Mouse (Mus musculus) forebrain, postnatal 0 days (tissue): Measurements from ENCODE around the gene Zfp235. TPM values are rescaled to one million over a fixed set of nuclear protein-coding genes. Genes with fewer than 3 reads are reported as not detected.

Experiments
- ATAC-seq: fragments of 200-750 bp; cut with Nextera tagmentation; 2 replicates; pipeline ENCODE4 v1.8.0; 2017; ENCODE audit warnings: mild to moderate bottlenecking, moderate library complexity
- DNase-seq: peaks from one replicate; pipeline ENCODE4 v3.0.0-alpha.2; 2015
- H3K27ac ChIP-seq: fragments of 300-500 bp; sonication (generic); 2 replicates; pipeline ENCODE4 v1.5.1; 2014; ENCODE audit warnings: low read depth, mild to moderate bottlenecking, antibody characterized with exemption, low read length, moderate library complexity, mixed read lengths
- H3K27me3 ChIP-seq: fragments of 300-500 bp; sonication (generic); 2 replicates; pipeline ENCODE4 v1.6.1; 2014; ENCODE audit warnings: mild to moderate bottlenecking, low read length, mixed read lengths; ENCODE audit not compliant: insufficient read depth
- H3K36me3 ChIP-seq: fragments of 300-500 bp; sonication (generic); 2 replicates; pipeline ENCODE4 v1.6.1; 2014; ENCODE audit warnings: mild to moderate bottlenecking, moderate library complexity; ENCODE audit not compliant: insufficient read depth
- H3K4me1 ChIP-seq: fragments of 300-500 bp; sonication (generic); 2 replicates; pipeline ENCODE4 v1.6.1; 2014; ENCODE audit warnings: antibody characterized with exemption; ENCODE audit not compliant: insufficient read depth
- H3K4me2 ChIP-seq: fragments of 300-500 bp; sonication (generic); 2 replicates; pipeline ENCODE4 v1.6.1; 2014; ENCODE audit warnings: low read depth, mild to moderate bottlenecking, moderate library complexity
- H3K4me3 ChIP-seq: fragments of 300-500 bp; sonication (generic); 2 replicates; pipeline ENCODE4 v1.5.1; 2014; ENCODE audit warnings: low read depth, low read length, mixed read lengths
- H3K9ac ChIP-seq: fragments of 300-500 bp; sonication (generic); 2 replicates; pipeline ENCODE4 v1.6.1; 2014; ENCODE audit warnings: mild to moderate bottlenecking
- H3K9me3 ChIP-seq: fragments of 300-500 bp; sonication (generic); 2 replicates; pipeline ENCODE4 v1.6.1; 2016; ENCODE audit warnings: low read length
- CTCF ChIP-seq: sonication (generic); IDR thresholded peaks from 2 replicates; pipeline ENCODE4 v1.5.1; 2016; ENCODE audit warnings: antibody characterized with exemption, control low read depth, low read depth
- WGBS: fragments of 180-500 bp; shearing (Covaris S2); extraction: QIAGEN DNeasy Blood & Tissue Kit; methylation state at CpG from one replicate; pipeline ENCODE4 v1.1.7; 2014; 5-methylcytosine and 5-hydroxymethylcytosine counted together
- polyA plus RNA-seq: library from polyadenylated mRNA; unstranded; fragments of >200 nt; fragmentation: Nextera tagmentation; extraction: Ambion mirVana; gene quantifications from 2 replicates; pipeline ENCODE4 v1.2.1, GENCODE M21; 2015
- total RNA-seq: library from RNA; depleted of rRNA; stranded (reverse); fragments of >200 nt; gene quantifications from 2 replicates; pipeline ENCODE4 v1.2.3, GENCODE M21; 2014; rRNA removed

Zfp235 gene
- 26.3 and 31.2 TPM in 2 replicates for total RNA-seq
- 19.1 and 20.4 TPM in 2 replicates for polyA plus RNA-seq

DNA sequence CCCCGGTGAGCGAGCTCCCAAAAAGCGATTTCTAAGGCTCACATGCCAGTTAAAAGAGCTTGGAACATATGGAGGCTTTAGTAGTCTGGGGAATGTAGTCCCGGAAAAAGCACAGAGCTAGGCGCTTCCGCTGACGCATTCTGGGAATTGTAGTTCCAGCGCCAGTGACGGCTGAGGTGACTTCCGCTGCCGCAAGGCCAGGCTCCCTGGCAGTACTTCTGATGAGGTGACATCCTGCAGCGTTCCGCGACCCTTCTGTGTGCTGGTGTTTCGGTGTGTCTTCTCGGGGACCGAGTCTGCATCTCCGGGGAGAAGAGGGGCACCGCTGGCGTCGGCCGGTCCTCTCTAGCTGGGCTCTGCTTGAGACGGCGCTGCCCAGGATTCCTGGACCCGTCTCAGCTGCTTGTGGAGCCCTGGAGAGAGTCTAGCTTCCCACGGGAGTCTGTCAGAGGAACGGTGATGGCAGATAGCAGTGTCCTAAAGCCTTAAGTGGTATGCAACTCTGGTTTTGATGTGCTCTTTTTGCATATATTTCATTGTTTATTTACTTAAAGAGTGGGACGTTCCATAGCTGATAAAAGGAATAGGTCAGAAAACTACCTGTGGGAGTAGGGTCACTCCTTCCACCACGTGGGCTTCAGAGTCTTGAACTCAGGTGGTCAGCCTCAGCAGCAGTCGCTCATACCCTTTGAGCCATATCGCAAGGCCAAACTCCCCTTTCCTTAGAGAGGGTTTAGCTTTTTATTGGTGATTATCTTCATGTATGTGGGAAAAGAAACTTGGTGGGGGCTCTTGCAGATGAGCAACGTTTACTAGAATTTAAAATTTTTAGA is at the start of gene Zfp235:
Gene Zfp235 (plus strand): TSS at position 174 of the 833 bp plus-strand sequence.
- peak within 1 kb of the TSS; percentile 81 for H3K4me2 ChIP-seq
- no peaks in the 10 kb centered on the region for H3K9me3 ChIP-seq
- H3K36me3 ChIP-seq, result peaks cover 14% of the 10 kb centered on the region
- peak within 1 kb of the TSS; percentile 81 for H3K4me3 ChIP-seq
- no peak; the same call in 1 of the 2 replicates for TF ChIP-seq CTCF
- no peaks in the 10 kb centered on the region for H3K27me3 ChIP-seq
- H3K4me1 ChIP-seq, result peaks cover 9% of the 10 kb centered on the region
- DNase-seq (peak; percentile 94), ATAC-seq (peak; percentile 98)
- peak within 1 kb of the TSS; percentile 77 for H3K9ac ChIP-seq
- H3K27ac ChIP-seq, result peak within 1 kb of the TSS; percentile 81
- WGBS, result 4% methylated on average over 32 of the region's 32 CpGs

GRCm38 (mm10) chr7:24086871-24087270 is 47.1 kb upstream of the Zfp235 start:
- H3K27me3 ChIP-seq, result no peaks in the 10 kb centered on the region
- 98% methylated on average over 4 of the region's 4 CpGs for WGBS
- H3K36me3 ChIP-seq, result peaks cover 10% of the 10 kb centered on the region
- no peak overlapping the region for H3K27ac ChIP-seq
- H3K4me3 ChIP-seq, result no peak overlapping the region
- DNase-seq, result no peak
- no peak for ATAC-seq
- H3K9ac ChIP-seq, result no peak overlapping the region
- 0 out of 2 replicates have a peak, but pooled peaks cover 9% of the 10 kb centered on the region for H3K9me3 ChIP-seq
- H3K4me2 ChIP-seq, result no peak overlapping the region
- TF ChIP-seq CTCF, result no peak
- H3K4me1 ChIP-seq, result peaks cover 10% of the 10 kb centered on the region; the same call in 1 of the 2 replicates

DNA sequence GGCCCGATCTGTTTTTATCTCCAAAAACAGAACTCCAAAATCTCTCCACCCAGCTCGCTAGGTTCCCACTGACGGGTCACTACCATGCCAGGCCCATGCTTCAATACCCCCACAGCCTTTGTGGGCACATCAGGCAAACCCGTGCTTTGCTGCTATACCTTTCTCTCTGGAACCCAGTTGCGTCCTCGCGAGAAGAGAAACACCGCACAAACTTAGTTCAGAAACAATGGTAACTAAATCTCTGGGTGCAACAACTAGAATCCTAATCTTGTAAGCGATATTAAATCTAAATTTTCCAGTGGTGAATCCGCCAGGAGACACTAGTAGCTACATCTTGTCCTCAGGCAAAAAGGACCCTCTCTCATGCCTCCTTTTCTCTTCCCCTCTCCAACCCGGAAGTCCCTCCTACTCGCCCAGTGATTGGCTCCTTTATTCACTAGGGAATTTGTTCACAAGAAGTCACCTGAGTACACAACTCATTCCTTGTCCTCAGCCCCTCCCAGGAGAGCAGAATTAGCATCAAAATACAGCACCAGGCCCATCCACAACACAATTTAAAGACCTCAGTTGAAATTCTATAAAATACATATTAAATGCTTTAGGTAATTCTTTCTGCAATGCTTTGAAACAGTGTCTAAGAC is 46.4 kb upstream of the Zfp235 start:
- Histone ChIP-seq H3K9me3 (0 out of 2 replicates have a peak, but pooled peaks cover 9% of the 10 kb centered on the region), H3K36me3 (peaks cover 10% of the 10 kb centered on the region), H3K27ac (no peak overlapping the region), H3K27me3 (no peaks in the 10 kb centered on the region), H3K4me1 (0 out of 2 replicates have a peak, but pooled peaks cover 6% of the 10 kb centered on the region), H3K4me3 (no peak overlapping the region), H3K4me2 (no peak overlapping the region), H3K9ac (no peak overlapping the region)
- ATAC-seq (no peak), DNase-seq (no peak)
- 98% methylated on average over 12 of the region's 12 CpGs for WGBS
- TF ChIP-seq CTCF, result no peak

DNA sequence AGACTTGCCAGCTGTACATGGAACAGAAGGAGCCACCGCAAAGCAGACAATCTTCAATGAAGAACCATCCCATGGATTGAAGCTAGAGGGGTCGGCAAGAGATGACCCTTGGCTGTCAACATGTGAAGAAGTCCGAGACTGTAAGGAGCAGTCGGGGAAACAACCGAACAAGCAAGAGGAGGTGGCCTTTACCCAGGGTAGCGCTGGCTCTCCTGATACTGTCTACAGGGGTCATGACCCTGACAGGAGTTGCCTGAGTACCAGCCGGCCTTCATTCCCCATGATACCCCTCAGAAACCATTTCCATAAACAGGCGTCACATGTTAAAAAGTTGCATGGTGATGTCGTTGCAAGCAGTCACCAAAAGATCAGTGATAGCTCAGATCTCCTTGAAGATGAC is 29.6 kb upstream of the Zfp235 start:
- no peak overlapping the region for H3K9ac ChIP-seq
- H3K4me3 ChIP-seq, result no peak overlapping the region
- ATAC-seq, result no peak
- DNase-seq, result no peak
- no peak overlapping the region for H3K27ac ChIP-seq
- no peaks in the 10 kb centered on the region for H3K27me3 ChIP-seq
- WGBS, result 97% methylated on average over 9 of the region's 9 CpGs
- TF ChIP-seq CTCF, result no peak
- H3K4me2 ChIP-seq, result no peak overlapping the region
- H3K9me3 ChIP-seq, result peaks cover 84% of the 10 kb centered on the region
- H3K4me1 ChIP-seq, result no peaks in the 10 kb centered on the region
- H3K36me3 ChIP-seq, result peaks cover 90% of the 10 kb centered on the region

DNA sequence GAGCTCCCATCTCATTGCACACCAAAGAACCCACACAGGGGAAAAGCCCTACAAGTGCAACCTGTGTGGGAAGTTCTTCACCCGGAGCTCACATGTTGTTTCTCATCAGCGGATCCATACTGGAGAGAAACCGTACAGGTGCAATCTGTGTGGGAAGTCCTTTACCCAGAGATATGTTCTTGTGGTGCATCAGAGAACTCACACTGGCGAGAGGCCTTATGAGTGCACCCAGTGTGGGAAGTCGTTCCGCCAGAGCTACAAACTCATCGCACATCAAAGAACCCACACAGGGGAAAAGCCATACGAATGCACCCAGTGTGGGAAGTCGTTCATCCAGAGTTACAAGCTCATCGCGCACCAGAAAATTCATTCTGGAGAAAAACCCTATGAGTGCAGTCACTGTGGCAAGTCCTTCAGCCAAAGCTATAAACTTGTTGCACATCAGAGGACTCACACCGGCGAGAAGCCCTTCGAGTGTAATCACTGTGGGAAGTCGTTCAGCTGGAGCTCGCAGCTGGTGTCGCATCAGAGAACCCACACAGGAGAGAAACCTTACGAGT is 28.7 kb upstream of the Zfp235 start:
- no peak overlapping the region for H3K4me3 ChIP-seq
- H3K9me3 ChIP-seq, result peaks cover 89% of the 10 kb centered on the region
- no peak overlapping the region for H3K27ac ChIP-seq
- ATAC-seq (no peak; the same call in 1 of the 2 replicates), DNase-seq (no peak)
- H3K4me1 ChIP-seq, result no peaks in the 10 kb centered on the region
- H3K27me3 ChIP-seq, result no peaks in the 10 kb centered on the region
- H3K36me3 ChIP-seq, result peaks cover 82% of the 10 kb centered on the region
- H3K9ac ChIP-seq, result no peak overlapping the region
- 96% methylated on average over 18 of the region's 18 CpGs for WGBS
- no peak for TF ChIP-seq CTCF
- H3K4me2 ChIP-seq, result no peak overlapping the region

GRCm38 (mm10) chr7:24110839-24111238 is 23.1 kb upstream of the Zfp235 start:
- TF ChIP-seq CTCF, result no peak
- 98% methylated on average over 7 of the region's 7 CpGs for WGBS
- H3K36me3 ChIP-seq, result peaks cover 26% of the 10 kb centered on the region
- peaks cover 3% of the 10 kb centered on the region; the same call in 1 of the 2 replicates for H3K4me1 ChIP-seq
- no peak overlapping the region for H3K4me3 ChIP-seq
- H3K9ac ChIP-seq, result no peak overlapping the region
- DNase-seq (no peak), ATAC-seq (no peak)
- no peaks in the 10 kb centered on the region for H3K27me3 ChIP-seq
- H3K4me2 ChIP-seq, result no peak overlapping the region
- no peak overlapping the region for H3K27ac ChIP-seq
- peaks cover 38% of the 10 kb centered on the region for H3K9me3 ChIP-seq

DNA sequence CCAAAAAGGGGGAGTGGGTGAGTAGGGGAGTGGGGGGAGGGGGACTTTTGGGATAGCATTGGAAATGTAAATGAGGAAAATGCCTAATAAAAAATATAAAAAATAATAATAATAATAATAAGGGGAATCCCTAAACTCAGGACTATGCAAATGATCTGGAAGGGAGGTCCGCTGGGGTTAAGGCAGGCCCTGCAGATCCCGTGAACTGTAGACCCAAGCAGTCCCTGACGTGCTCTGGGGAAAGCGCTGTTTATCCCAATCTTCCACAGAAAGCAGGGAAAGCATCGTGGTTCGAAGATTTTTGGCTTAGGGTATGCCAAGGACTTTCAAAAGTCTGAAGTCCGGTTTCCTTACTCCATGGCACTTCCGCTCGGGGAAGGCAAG is 22.2 kb upstream of the Zfp235 start:
- no peak for TF ChIP-seq CTCF
- H3K4me1 ChIP-seq, result peaks cover 3% of the 10 kb centered on the region; the same call in 1 of the 2 replicates
- H3K27ac ChIP-seq, result no peak overlapping the region
- H3K4me2 ChIP-seq, result peak overlapping the region; percentile 76
- peak overlapping the region; percentile 51 for H3K9ac ChIP-seq
- ATAC-seq (no peak), DNase-seq (no peak)
- H3K9me3 ChIP-seq, result peaks cover 29% of the 10 kb centered on the region
- H3K36me3 ChIP-seq, result peaks cover 17% of the 10 kb centered on the region
- WGBS, result 5% methylated on average over 9 of the region's 9 CpGs
- H3K4me3 ChIP-seq, result peak overlapping the region; percentile 59
- no peaks in the 10 kb centered on the region for H3K27me3 ChIP-seq
